Mouse (Mus musculus): ENCODE data around the gene Hoxb6. TPM values are rescaled to one million over a fixed set of nuclear protein-coding genes. Genes with fewer than 3 reads are reported as not detected.
A peak's percentile ranks its signal among the peaks of the same experiment; 100 is the strongest.

The Hoxb6 gene
- total RNA-seq (2021), result not detected

GRCm38 (mm10) chr11:96291681-96292564 lies at the start of gene Hoxb6:
Gene Hoxb6 (plus strand): TSS chr11:96292476.
- intact Hi-C loops (cut with DNase I), result no loop called here

GRCm38 (mm10) chr11:96250901-96251300 lies 41.4 kb upstream of the Hoxb6 start:
- no peak for DNase-seq
- intact Hi-C loops (cut with DNase I), result no loop called here

More at GRCm38 (mm10) chr11:96291681-96292564, at the start of gene Hoxb6:
- DNase-seq, result no peak

GRCm38 (mm10) chr11:96251480-96252031 lies 40.7 kb upstream of the Hoxb6 start:
- intact Hi-C loops (cut with DNase I), result no loop called here
- DNase-seq, result no peak

GRCm38 (mm10) chr11:96252541-96253120 lies 39.6 kb upstream of the Hoxb6 start:
- intact Hi-C loops (cut with DNase I), result no loop called here
- DNase-seq, result no peak

DNA sequence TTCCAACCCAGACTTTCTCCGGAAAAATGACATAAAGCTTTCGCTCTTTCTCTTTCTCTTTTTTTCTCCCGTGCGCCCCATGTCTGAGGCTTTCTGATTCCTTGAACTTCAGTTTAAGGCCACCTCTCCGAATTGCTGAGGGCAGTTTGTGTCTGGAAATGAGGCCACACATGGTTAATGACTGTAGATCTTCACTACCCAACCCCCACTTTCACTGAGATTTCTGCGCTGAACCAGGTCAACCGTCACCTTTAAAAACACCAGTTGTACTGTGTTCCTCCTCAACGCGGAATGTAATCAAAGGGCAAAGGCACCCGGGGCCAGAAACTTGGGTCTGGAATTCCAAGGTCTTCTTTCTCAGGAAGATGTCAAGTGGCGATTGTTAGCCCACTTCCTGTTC lies 38.1 kb upstream of the Hoxb6 start:
- no peak for DNase-seq
- intact Hi-C loops (cut with DNase I), result no loop called here

GRCm38 (mm10) chr11:96255111-96255995 lies 36.9 kb upstream of the Hoxb6 start:
- no peak for DNase-seq
- intact Hi-C loops (cut with DNase I), result no loop called here

DNA sequence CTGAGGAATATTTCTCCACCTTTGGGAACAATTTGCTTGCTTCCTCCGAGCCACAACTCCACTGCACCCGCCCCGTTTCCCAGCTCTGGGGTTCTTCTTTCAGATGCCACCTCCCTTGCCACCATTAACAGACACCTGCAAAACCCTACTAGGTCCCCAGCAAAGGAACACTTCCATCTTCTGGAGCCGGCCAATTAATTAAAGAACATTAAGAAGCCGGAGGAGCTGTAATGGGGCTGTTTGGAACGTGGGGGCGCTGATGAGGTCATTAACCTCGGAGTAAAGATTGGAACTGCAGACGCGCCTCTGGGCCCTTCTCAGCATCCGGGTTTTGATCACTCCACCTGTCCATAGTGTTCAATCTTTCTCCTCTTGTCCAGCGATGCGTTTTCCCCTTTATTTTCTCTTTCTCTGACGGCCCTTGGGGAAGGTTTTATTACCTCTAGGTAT lies 36.3 kb upstream of the Hoxb6 start:
- intact Hi-C loops (cut with DNase I), result no loop called here
- no peak for DNase-seq

- intact Hi-C loops (cut with DNase I), result no loop called here
These were observed 35.1 kb upstream of the Hoxb6 start for GRCm38 (mm10) chr11:96257141-96257540.

GRCm38 (mm10) chr11:96259038-96259437 lies 33.2 kb upstream of the Hoxb6 start:
- intact Hi-C loops (cut with DNase I), result no loop called here
- DNase-seq, result no peak

More at GRCm38 (mm10) chr11:96257141-96257540, 35.1 kb upstream of the Hoxb6 start:
- no peak for DNase-seq

DNA sequence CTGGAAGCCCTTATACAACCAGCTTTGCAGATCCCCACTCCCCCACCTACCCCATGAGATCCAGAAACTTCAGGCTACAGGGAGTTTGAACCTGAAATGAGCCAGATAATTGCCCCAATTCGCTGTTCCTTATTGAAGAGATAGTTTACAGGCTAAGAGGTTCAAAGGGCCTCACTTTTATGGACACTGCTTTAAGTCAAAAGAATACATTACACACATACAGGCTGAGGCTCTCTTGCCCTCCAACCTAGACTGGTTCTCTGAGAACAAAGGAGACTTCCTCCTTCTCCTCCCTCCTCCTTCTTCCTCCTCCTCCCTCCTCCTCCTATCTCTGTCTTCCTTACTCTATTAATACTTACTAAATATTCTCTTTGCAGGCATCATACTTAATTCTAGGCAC lies 32.8 kb upstream of the Hoxb6 start:
- DNase-seq, result no peak
- intact Hi-C loops (cut with DNase I), result no loop called here

DNA sequence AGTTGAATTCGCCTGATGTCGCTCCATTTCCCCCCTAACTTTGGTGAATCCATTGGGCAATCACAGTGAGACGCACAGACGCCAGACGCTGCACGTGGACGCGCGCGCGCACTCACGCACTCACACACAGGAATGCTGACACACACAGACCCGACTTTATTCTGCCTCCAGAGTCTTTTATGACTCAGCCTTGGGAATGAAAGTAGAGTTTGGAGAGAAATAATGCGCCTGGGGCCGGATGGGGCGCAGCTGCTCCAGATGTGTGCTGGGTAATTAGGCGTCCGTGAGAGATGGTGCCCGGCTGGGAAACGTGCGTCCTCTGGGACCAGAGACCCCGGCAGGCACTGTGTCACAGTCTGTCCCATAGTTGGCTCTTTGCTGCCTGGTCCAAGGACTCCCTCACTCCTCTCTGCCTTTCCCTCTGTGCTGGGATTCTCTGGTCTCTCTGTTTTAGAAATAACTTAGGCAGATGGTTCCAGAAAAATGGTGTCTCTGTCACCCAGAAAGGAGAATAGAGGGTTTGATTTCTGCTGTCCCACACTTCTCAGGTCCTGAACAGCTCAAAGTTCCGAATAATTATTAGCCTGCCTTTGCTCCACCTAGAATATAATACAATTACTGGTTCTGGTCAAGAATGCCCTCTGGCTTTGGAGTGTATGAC lies 31.8 kb upstream of the Hoxb6 start:
- intact Hi-C loops (cut with DNase I), result no loop called here
- DNase-seq, result no peak

GRCm38 (mm10) chr11:96261323-96261890 lies 30.9 kb upstream of the Hoxb6 start:
- peak; percentile 74 for DNase-seq
- intact Hi-C loops (cut with DNase I), result no loop called here

GRCm38 (mm10) chr11:96262262-96262830 lies 29.9 kb upstream of the Hoxb6 start:
- intact Hi-C loops (cut with DNase I), result no loop called here
- no peak for DNase-seq

DNA sequence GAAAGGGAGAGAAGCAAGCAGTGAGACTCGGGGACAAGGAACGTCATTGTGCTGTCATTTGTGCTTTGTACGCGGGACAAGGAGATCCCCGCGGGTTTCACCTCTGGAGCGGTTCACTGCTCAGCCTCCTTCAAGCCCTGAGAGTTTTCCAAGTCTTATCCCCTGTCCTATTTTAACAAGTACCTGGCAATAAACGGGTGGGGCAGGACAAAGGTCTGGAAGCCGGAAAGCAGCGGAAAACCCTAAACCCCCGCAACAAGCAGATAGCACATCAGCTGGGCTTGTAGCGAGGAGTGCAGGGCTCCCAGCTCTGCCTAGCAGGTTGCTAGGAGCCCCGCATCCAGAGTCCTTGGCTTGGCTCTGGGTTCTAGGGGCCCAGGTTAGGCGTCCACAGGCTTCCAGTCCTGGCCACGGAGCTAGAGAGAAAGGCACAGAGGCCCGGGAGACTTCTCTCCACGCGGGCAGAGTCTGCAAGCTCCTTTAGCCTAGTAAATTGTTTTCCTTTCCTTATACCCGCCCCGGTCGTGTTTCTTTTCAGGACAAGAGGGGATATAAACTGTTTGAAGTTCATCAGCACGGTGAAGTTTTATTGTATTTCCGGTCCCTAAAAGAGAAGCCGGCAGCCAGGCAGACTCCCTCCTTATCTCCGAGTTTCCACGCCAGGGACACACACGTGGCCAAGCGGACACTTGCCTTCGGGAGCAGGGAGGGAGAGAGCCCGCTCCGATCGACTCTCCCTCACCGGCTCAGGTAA lies 28.5 kb upstream of the Hoxb6 start:
- intact Hi-C loops (cut with DNase I), result no loop called here
- DNase-seq, result no peak

GRCm38 (mm10) chr11:96264390-96265020 lies 27.8 kb upstream of the Hoxb6 start:
- DNase-seq, result no peak
- intact Hi-C loops (cut with DNase I), result no loop called here

DNA sequence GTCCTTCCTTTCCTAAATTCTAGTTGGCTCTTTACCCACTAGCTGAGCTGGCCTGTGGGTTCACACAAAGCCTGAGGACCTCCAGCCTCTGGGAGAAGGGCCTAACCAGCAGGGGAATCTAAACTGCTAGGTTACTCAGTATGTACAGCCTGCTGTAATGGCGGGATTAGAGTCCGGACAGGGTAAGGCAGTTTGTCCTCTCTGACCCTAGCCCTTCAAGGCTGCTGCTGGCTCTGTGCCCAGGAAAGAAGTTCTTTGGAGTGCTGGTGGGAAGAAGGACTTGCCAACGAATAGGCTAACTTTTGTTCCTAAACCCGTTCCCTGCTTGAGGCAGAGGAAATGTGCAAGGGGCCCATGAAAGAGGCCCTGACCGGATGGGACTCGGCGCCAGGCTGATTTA lies 26.3 kb upstream of the Hoxb6 start:
- intact Hi-C loops (cut with DNase I), result no loop called here

GRCm38 (mm10) chr11:96267021-96267920 lies 25.0 kb upstream of the Hoxb6 start:
- DNase-seq, result no peak
- intact Hi-C loops (cut with DNase I), result no loop called here

More for the DNA sequence above, 26.3 kb upstream of the Hoxb6 start:
- no peak for DNase-seq
